9 mouse cellular contexts compared by ENCODE assay signal in the genomic region with DNA sequence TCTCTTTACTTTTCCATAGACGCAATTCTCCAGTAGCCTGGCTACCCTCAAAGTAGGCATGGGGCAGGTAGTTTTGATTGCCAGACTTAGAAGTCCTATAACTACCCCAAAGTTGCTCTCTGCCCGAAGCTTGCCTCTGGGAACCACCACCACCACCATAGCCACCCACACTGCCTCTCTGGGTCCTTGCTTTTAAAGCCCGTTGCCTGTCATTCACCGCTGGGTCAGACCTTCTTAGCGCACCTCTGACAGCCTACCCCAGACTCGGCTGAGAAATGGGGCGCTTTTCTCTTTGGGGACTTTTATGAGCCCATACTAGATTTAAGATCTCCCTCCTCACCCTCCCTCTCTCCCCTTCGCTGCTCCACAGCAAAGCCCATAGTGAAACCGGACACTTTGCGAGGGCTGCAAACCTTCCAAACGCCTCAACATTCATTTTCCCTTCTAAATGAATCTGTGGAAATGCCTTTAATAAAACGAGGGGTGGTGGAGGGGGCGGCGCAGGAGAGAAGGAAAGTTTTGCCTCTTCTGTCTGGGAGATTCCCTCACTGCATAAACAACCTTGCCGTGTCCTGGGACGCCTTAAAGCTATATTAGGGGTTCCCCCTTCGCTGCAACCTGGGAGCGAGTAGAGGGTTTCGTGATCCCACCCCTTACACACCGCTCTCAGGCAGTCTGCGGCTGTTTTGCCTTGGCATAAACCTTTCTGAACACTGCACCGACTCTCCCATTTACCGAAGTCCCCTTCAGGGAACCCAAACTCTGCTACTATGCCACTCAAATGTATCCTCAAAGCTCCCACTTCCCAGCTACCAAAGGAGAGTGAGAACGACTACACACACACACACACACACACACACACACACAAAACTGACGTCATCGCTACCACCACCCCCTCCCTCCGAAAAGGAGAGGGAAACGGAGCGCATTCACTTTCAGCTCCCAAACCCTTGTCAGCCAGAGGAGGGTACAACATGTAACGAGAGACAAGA. TPM values are rescaled to one million over a fixed set of nuclear protein-coding genes. Genes with fewer than 3 reads are reported as not detected.
DNase-seq lines count a peak whose midpoint lies in the region; ATAC-seq lines count a peak whose summit lies in the region.
"Had no signal": no experiment of that assay in that cellular context is flagged by ENCODE, and none has a peak within 500 bp of the region (broad histone marks: within the 10 kb centered on the region; RNA-seq: fewer than 3 reads in every experiment).

No protein-coding gene starts in this region.

- H3K4me1 ChIP-seq in brown adipose tissue, adult 24 weeks (ENCODE audit: control insufficient read depth, insufficient read depth, insufficient read length, low read length) = no peaks in the 10 kb centered on the region
- H3K4me1 ChIP-seq in forebrain, embryonic 13.5 days = peaks cover 34% of the 10 kb centered on the region
- peaks cover 14% of the 10 kb centered on the region; the same call in 1 of the 2 replicates for H3K4me1 ChIP-seq in lung, embryonic 15.5 days

- no peaks in the 10 kb centered on the region for H3K36me3 ChIP-seq in forebrain, embryonic 13.5 days (ENCODE audit: poor library complexity, severe bottlenecking)
- H3K36me3 ChIP-seq in lung, embryonic 15.5 days = no peaks in the 10 kb centered on the region

- intact Hi-C loops in heart, postnatal 25 days (cut with DNase I) = loop anchor here (10.0 kb wide), 1 partner anchor 189 kb away; no protein-coding TSS in a partner anchor

- no peaks in the 10 kb centered on the region for H3K9me3 ChIP-seq in forebrain, embryonic 13.5 days (replicated peaks)
- H3K9me3 ChIP-seq in lung, embryonic 15.5 days = no peaks in the 10 kb centered on the region

- peak; percentile 14 for DNase-seq in ES-CJ7 (ENCODE audit: low read depth, low spot score)
- peak; percentile 6 for DNase-seq in heart, postnatal 25 days (ENCODE audit: low spot score)
- peak; percentile 55 to 63 for DNase-seq in kidney, postnatal 36 days
- DNase-seq in skeletal muscle tissue, adult 2 months (ENCODE audit: low read depth, low spot score) = peak; percentile 25
- no peak for DNase-seq in thymus, postnatal 0 days (ENCODE audit: low spot score)

- peak overlapping the region; percentile 64 for H3K9ac ChIP-seq in forebrain, embryonic 13.5 days
- H3K9ac ChIP-seq in lung, embryonic 15.5 days = peak overlapping the region; percentile 46

- peak overlapping the region; percentile 50 for H3K4me3 ChIP-seq in brown adipose tissue, adult 24 weeks (ENCODE audit: insufficient read depth, low read depth, low read length)
- H3K4me3 ChIP-seq in forebrain, embryonic 13.5 days = peak overlapping the region; percentile 59
- H3K4me3 ChIP-seq in lung, embryonic 15.5 days = peak overlapping the region; percentile 49

- peak overlapping the region; percentile 83 for H3K4me2 ChIP-seq in forebrain, embryonic 13.5 days
- H3K4me2 ChIP-seq in lung, embryonic 15.5 days = peak overlapping the region; percentile 71

- H3K27me3 ChIP-seq in forebrain, embryonic 13.5 days = peaks cover 17% of the 10 kb centered on the region
- H3K27me3 ChIP-seq in lung, embryonic 15.5 days = peaks cover 12% of the 10 kb centered on the region

- WGBS in forebrain, embryonic 13.5 days = under 1% methylated on average over 30 of the region's 30 CpGs
- WGBS in lung, embryonic 15.5 days = under 1% methylated on average over 30 of the region's 30 CpGs

- H3K27ac ChIP-seq in brown adipose tissue, adult 24 weeks (replicated peaks; ENCODE audit: low read depth, low read length) = peak overlapping the region; percentile 25; the same call in 1 of the 2 replicates
- no peak overlapping the region for H3K27ac ChIP-seq in forebrain, embryonic 13.5 days
- peak overlapping the region; percentile 75 for H3K27ac ChIP-seq in lung, embryonic 15.5 days

- peak; percentile 54 for ATAC-seq in forebrain, embryonic 13.5 days
- ATAC-seq in lung, embryonic 15.5 days (ENCODE audit: borderline replicate concordance, extremely low read depth, low FRiP score, low TSS enrichment) = peak; percentile 50

RNA-seq across cellular contexts. Expression of gene Pappa, which starts 1.7 kb away (rescaled TPM):
- polyA plus RNA-seq in brown adipose tissue, adult 24 weeks (2012; ENCODE audit: insufficient read depth, insufficient read length, missing spikeins) = 0.08 and 0.33 TPM in 2 replicates
- 0.89 and 1.4 TPM in 2 replicates for polyA plus RNA-seq in forebrain, embryonic 13.5 days (2015; fragmentation: Nextera tagmentation; extraction: Ambion mirVana)
- total RNA-seq in heart, postnatal 25 days (2021) = under 1 TPM; 0.36 to 0.47 TPM
- 1.1 and 1.4 TPM in 2 replicates for polyA plus RNA-seq in lung, embryonic 15.5 days (2015; fragmentation: Nextera tagmentation; extraction: Ambion mirVana)
- polyA plus RNA-seq in thymus, postnatal 0 days (2015; fragmentation: Nextera tagmentation; extraction: Ambion mirVana) = 0.15 and 0.18 TPM in 2 replicates
- total RNA-seq: neutrophil, adult 5-6 weeks had no signal
